Mouse (Mus musculus) neural tube, postnatal 0 days (tissue): Measurements from ENCODE around the gene Pcca. TPM values are rescaled to one million over a fixed set of nuclear protein-coding genes. Genes with fewer than 3 reads are reported as not detected.

ENCODE experiments used
- polyA plus RNA-seq: library from polyadenylated mRNA; unstranded; fragments of >200 nt; fragmentation: Nextera tagmentation; extraction: Ambion mirVana; gene quantifications from 2 replicates; pipeline ENCODE4 v1.2.1, GENCODE M21; 2015

The Pcca gene
- 30.6 and 32.2 TPM in 2 replicates for polyA plus RNA-seq

DNA sequence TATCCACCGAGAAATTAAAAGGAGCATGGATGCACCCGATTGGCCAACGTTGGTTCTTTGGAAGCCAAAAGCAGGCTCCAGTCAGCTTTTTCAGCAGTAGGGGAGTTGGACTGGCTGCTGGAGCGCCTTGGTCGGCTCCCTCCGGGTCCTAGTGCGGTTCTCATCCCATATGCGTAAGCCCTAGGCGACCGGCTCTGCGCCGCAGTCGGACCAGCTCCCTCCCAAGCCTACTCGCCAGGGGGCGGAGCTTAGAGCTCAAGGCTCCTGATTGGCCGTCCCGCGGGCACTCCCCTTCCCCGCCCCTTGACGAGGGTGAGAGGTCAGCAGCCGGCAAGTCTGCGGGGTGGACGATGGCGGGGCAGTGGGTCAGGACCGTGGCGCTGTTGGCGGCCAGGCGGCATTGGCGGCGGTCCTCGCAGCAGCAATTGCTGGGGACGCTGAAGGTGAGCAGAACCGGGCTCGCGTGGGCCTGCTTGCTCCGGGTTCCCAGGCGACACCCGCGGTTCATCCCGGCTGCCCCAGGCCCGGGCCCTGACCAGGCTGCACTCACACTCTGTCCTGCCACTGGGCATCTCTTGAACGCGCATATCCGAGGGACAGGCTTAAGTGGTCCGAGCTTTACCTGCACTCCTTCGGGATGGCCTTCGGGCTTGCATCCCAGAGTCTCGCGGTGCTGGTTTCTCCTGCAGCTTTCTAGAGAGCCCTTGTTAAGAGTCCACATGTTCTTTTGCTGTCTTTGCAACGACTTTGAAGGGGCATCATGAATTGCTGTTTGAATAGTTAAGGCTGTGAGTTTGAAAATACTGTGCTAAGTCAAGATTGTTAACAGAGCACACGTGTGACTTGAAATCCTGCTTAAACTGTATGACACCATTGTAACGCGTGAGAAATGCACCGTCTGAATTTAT is at the start of gene Pcca:
Gene Pcca (plus strand): TSS at position 308 of the 908 bp plus-strand sequence.

GRCm38 (mm10) chr14:122490441-122491328 is 43.4 kb upstream of the Pcca start, which contains the start of gene Gm10837:
TSS of gene Gm10837 (plus strand) at chr14:122490586.

GRCm38 (mm10) chr14:122913657-122914056 is 379.5 kb downstream of the Pcca start, which contains the start of gene Ggact:
TSS of gene Ggact (minus strand) at chr14:122913757.

Other genes with a start within 250 kb of the Pcca start
- gene Gm5089, start 83.2 kb upstream of the Pcca start, polyA plus RNA-seq = 0.22 and 0.25 TPM in 2 replicates
- gene Zic5, start 68.6 kb upstream of the Pcca start, polyA plus RNA-seq = 4.6 TPM in 2 replicates
- gene Zic2, start 58.9 kb upstream of the Pcca start, polyA plus RNA-seq = 8.2 and 11.4 TPM in 2 replicates
- 0.19 and 0.22 TPM in 2 replicates for gene Gm10837, start 43.7 kb upstream of the Pcca start, polyA plus RNA-seq